Comparison of ENCODE assay signal across 24 mouse cellular contexts in genomic region chr12:59616075-59616474, GRCm38 (mm10).
DNase-seq lines count a peak whose midpoint lies in the region; ATAC-seq and TF ChIP-seq lines count a peak whose summit lies in the region.
"Had no signal": no experiment of that assay in that cellular context is flagged by ENCODE, and none has a peak within 500 bp of the region (broad histone marks: within the 10 kb centered on the region; RNA-seq: fewer than 3 reads in every experiment).

No protein-coding gene starts in this region.

- no peak for TF ChIP-seq CTCF in left cerebral cortex, adult 2 months (IDR thresholded peaks at IDR 0.05)
- no peak for TF ChIP-seq CTCF in lung, postnatal 0 days (IDR thresholded peaks at IDR 0.05)

- TF ChIP-seq EP300 in lung, postnatal 0 days (IDR thresholded peaks at IDR 0.05): no peak

- no peaks in the 10 kb centered on the region for H3K36me3 ChIP-seq in lung, postnatal 0 days (ENCODE audit: insufficient read depth, low read length)
- H3K36me3 ChIP-seq: embryonic facial prominence, embryonic 10.5 days; embryonic facial prominence, embryonic 12.5 days; forebrain, embryonic 10.5 days; forebrain, embryonic 12.5 days had no signal

- no peak overlapping the region for H3K4me3 ChIP-seq in left cerebral cortex, adult 2 months
- H3K4me3 ChIP-seq in lung, postnatal 0 days (ENCODE audit: low read depth, low read length): no peak overlapping the region
- H3K4me3 ChIP-seq: embryonic facial prominence, embryonic 10.5 days; embryonic facial prominence, embryonic 12.5 days; forebrain, embryonic 10.5 days; forebrain, embryonic 12.5 days had no signal

- H3K9me3 ChIP-seq in lung, postnatal 0 days (ENCODE audit: low read length): no peaks in the 10 kb centered on the region
- H3K9me3 ChIP-seq: embryonic facial prominence, embryonic 10.5 days; embryonic facial prominence, embryonic 12.5 days; forebrain, embryonic 10.5 days; forebrain, embryonic 12.5 days had no signal

- H3K4me1 ChIP-seq in lung, postnatal 0 days (ENCODE audit: insufficient read depth, low read depth, low read length): no peaks in the 10 kb centered on the region
- H3K4me1 ChIP-seq: embryonic facial prominence, embryonic 10.5 days; embryonic facial prominence, embryonic 12.5 days; forebrain, embryonic 10.5 days; forebrain, embryonic 12.5 days had no signal

- intact Hi-C loops in left cerebral cortex, adult 2 months (cut with DNase I): loop anchor here (5.0 to 10.0 kb wide), 2 partner anchors 381 to 1906 kb away; partner anchors contain the start of gene Lrfn5
- intact Hi-C loops in left cerebral cortex, postnatal 4 days (cut with DNase I): no loop called here

- H3K27me3 ChIP-seq in lung, postnatal 0 days (replicated peaks; ENCODE audit: insufficient read depth, low read length): no peaks in the 10 kb centered on the region
- H3K27me3 ChIP-seq: embryonic facial prominence, embryonic 12.5 days; forebrain, embryonic 12.5 days; Patski had no signal

- no peak for DNase-seq in frontal cortex, postnatal 10 days (ENCODE audit: low spot score in 2 of 2)
- no peak for DNase-seq in left cerebral cortex, adult 2 months (ENCODE audit: extremely low spot score in 1 of 2, low spot score in 2 of 2)
- DNase-seq in left cerebral cortex, postnatal 4 days: no peak
- peak; percentile 76 for DNase-seq in A20 (ENCODE audit: low read depth, low spot score)
- DNase-seq in brain, adult 2 months (ENCODE audit: low read depth, low spot score): peak; percentile 73
- DNase-seq in lung, postnatal 0 days (ENCODE audit: low spot score): no peak
- DNase-seq: adrenal gland, adult 8-10 months; adrenal gland, postnatal 14 days; adrenal gland, postnatal 36 days; cerebellum, adult 11 months; cerebellum, adult 18-20 months; cerebellum, adult 8-10 months; cerebellum, postnatal 10 days; cerebellum, postnatal 25 days had no signal

- WGBS in lung, postnatal 0 days: 62% methylated on average over 3 of the region's 3 CpGs

- peak overlapping the region; percentile 68 for H3K27ac ChIP-seq in left cerebral cortex, adult 2 months
- no peak overlapping the region for H3K27ac ChIP-seq in lung, postnatal 0 days (ENCODE audit: low read length)
- H3K27ac ChIP-seq: embryonic facial prominence, embryonic 10.5 days; embryonic facial prominence, embryonic 12.5 days; forebrain, embryonic 10.5 days; forebrain, embryonic 12.5 days had no signal

- H3K4me2 ChIP-seq in lung, postnatal 0 days (replicated peaks; ENCODE audit: low read depth, low read length): no peak overlapping the region
- H3K4me2 ChIP-seq: embryonic facial prominence, embryonic 12.5 days; forebrain, embryonic 12.5 days had no signal

- ATAC-seq in frontal cortex, adult (ENCODE audit: low TSS enrichment): peak; percentile 68
- ATAC-seq in lung, postnatal 0 days: no peak
- ATAC-seq in erythroid progenitor cell, adult 5-6 weeks (replicated peaks; ENCODE audit: low FRiP score, poor library complexity, severe bottlenecking): no peak
- ATAC-seq: activated CD4-positive, CD25-positive, alpha-beta regulatory T cell, adult 4 months; forebrain, embryonic 14.5 days; forebrain, embryonic 16.5 days; Patski had no signal

- no peak overlapping the region for H3K9ac ChIP-seq in lung, postnatal 0 days (replicated peaks; ENCODE audit: low read depth)
- H3K9ac ChIP-seq: embryonic facial prominence, embryonic 12.5 days; forebrain, embryonic 12.5 days had no signal

Comparison
In these comparisons a context has a peak if more than half of its experiments do, and no peak if none do; other contexts are left out.
1. DNase-seq: peak in A20 (single experiment) and brain, adult 2 months (single experiment); none in frontal cortex, postnatal 10 days (0 of 2), left cerebral cortex, adult 2 months (0 of 2), left cerebral cortex, postnatal 4 days (single experiment) and lung, postnatal 0 days (single experiment).